16 mouse cellular contexts compared by ENCODE assay signal in genomic region chr10:87500926-87501658, GRCm38 (mm10). TPM values are rescaled to one million over a fixed set of nuclear protein-coding genes. Genes with fewer than 3 reads are reported as not detected.
DNase-seq lines count a peak whose midpoint lies in the region; ATAC-seq and TF ChIP-seq lines count a peak whose summit lies in the region.
"Had no signal": no experiment of that assay in that cellular context is flagged by ENCODE, and none has a peak within 500 bp of the region (broad histone marks: within the 10 kb centered on the region; RNA-seq: fewer than 3 reads in every experiment).

No protein-coding gene starts in this region.

- no peak overlapping the region for H3K9ac ChIP-seq in stomach, embryonic 14.5 days (replicated peaks; ENCODE audit: low read depth, low read length)
- no peak overlapping the region for H3K9ac ChIP-seq in stomach, postnatal 0 days (ENCODE audit: low read length)
- H3K9ac ChIP-seq in hindbrain, embryonic 12.5 days = peak overlapping the region; percentile 36; the same call in 1 of the 2 replicates
- no peak overlapping the region; the same call in 1 of the 2 replicates for H3K9ac ChIP-seq in midbrain, embryonic 15.5 days
- H3K9ac ChIP-seq in liver, embryonic 12.5 days = no peak overlapping the region
- H3K9ac ChIP-seq: liver, postnatal 0 days had no signal

- H3K9me3 ChIP-seq in stomach, embryonic 14.5 days (ENCODE audit: control insufficient read depth, low read depth, low read length) = peaks cover 6% of the 10 kb centered on the region
- no peaks in the 10 kb centered on the region for H3K9me3 ChIP-seq in stomach, postnatal 0 days (ENCODE audit: control insufficient read depth, low read length)
- H3K9me3 ChIP-seq in hindbrain, embryonic 12.5 days (replicated peaks) = no peaks in the 10 kb centered on the region
- H3K9me3 ChIP-seq in midbrain, embryonic 15.5 days = no peaks in the 10 kb centered on the region
- no peaks in the 10 kb centered on the region for H3K9me3 ChIP-seq in liver, embryonic 12.5 days (replicated peaks)

- H3K4me1 ChIP-seq in stomach, embryonic 14.5 days (ENCODE audit: control insufficient read depth, insufficient read depth, low read length) = no peaks in the 10 kb centered on the region
- no peaks in the 10 kb centered on the region for H3K4me1 ChIP-seq in stomach, postnatal 0 days (replicated peaks; ENCODE audit: control insufficient read depth, insufficient read depth)
- H3K4me1 ChIP-seq in hindbrain, embryonic 12.5 days = peaks cover 16% of the 10 kb centered on the region
- H3K4me1 ChIP-seq in midbrain, embryonic 15.5 days = peaks cover 28% of the 10 kb centered on the region
- no peaks in the 10 kb centered on the region for H3K4me1 ChIP-seq in liver, embryonic 12.5 days

- no peak for DNase-seq in stomach, postnatal 0 days (ENCODE audit: low spot score)
- DNase-seq in T-cell, adult 2 months (ENCODE audit: low spot score) = no peak
- no peak for DNase-seq in adrenal gland, postnatal 4 days (ENCODE audit: low spot score in 2 of 2)
- DNase-seq in heart, adult 9 months (ENCODE audit: low spot score in 2 of 2) = no peak
- DNase-seq: B cell, adult 2 months; cerebellum, postnatal 10 days; gastrocnemius, postnatal 36 days; kidney, adult 18-20 months; layer of hippocampus, adult 9-11 months; liver, postnatal 0 days; spleen, adult 18-20 months had no signal

- peaks cover 51% of the 10 kb centered on the region for H3K27me3 ChIP-seq in stomach, embryonic 14.5 days (ENCODE audit: control insufficient read depth, insufficient read depth, low read length)
- H3K27me3 ChIP-seq in stomach, postnatal 0 days (ENCODE audit: control insufficient read depth, insufficient read depth, low read length) = peaks cover 15% of the 10 kb centered on the region
- peaks cover 64% of the 10 kb centered on the region for H3K27me3 ChIP-seq in hindbrain, embryonic 12.5 days
- H3K27me3 ChIP-seq in midbrain, embryonic 15.5 days (replicated peaks) = no peaks in the 10 kb centered on the region
- H3K27me3 ChIP-seq in liver, embryonic 12.5 days (replicated peaks) = peaks cover 60% of the 10 kb centered on the region

- H3K27ac ChIP-seq in stomach, embryonic 14.5 days (ENCODE audit: low read length) = no peak overlapping the region
- no peak overlapping the region for H3K27ac ChIP-seq in stomach, postnatal 0 days (replicated peaks)
- no peak overlapping the region for H3K27ac ChIP-seq in hindbrain, embryonic 12.5 days
- peak overlapping the region; percentile 45; the same call in 1 of the 2 replicates for H3K27ac ChIP-seq in midbrain, embryonic 15.5 days
- H3K27ac ChIP-seq in liver, embryonic 12.5 days = no peak overlapping the region

- H3K4me3 ChIP-seq in stomach, embryonic 14.5 days (ENCODE audit: low read depth, low read length) = no peak overlapping the region
- H3K4me3 ChIP-seq in stomach, postnatal 0 days (ENCODE audit: low read depth, low read length) = no peak overlapping the region
- H3K4me3 ChIP-seq in hindbrain, embryonic 12.5 days = peak overlapping the region; percentile 15
- H3K4me3 ChIP-seq in midbrain, embryonic 15.5 days = peak overlapping the region; percentile 14
- no peak overlapping the region for H3K4me3 ChIP-seq in liver, embryonic 12.5 days

- H3K36me3 ChIP-seq in stomach, embryonic 14.5 days (ENCODE audit: control insufficient read depth, insufficient read depth, low read length) = no peaks in the 10 kb centered on the region
- H3K36me3 ChIP-seq in stomach, postnatal 0 days (ENCODE audit: control insufficient read depth, insufficient read depth, low read length) = no peaks in the 10 kb centered on the region
- no peaks in the 10 kb centered on the region for H3K36me3 ChIP-seq in hindbrain, embryonic 12.5 days
- H3K36me3 ChIP-seq in midbrain, embryonic 15.5 days (replicated peaks) = no peaks in the 10 kb centered on the region
- H3K36me3 ChIP-seq in liver, embryonic 12.5 days = no peaks in the 10 kb centered on the region
- H3K36me3 ChIP-seq: G1E had no signal

- ATAC-seq in stomach, embryonic 14.5 days (ENCODE audit: insufficient number of reproducible peaks, insufficient read depth, low FRiP score, low read depth) = no peak
- no peak for ATAC-seq in stomach, postnatal 0 days (ENCODE audit: low FRiP score, low TSS enrichment)
- ATAC-seq in hindbrain, embryonic 12.5 days (ENCODE audit: low FRiP score) = peak; percentile 63
- peak; percentile 50 for ATAC-seq in midbrain, embryonic 15.5 days (replicated peaks)
- ATAC-seq in liver, embryonic 12.5 days = no peak
- ATAC-seq: liver, postnatal 0 days had no signal

- no peak for TF ChIP-seq EP300 in stomach, postnatal 0 days (optimal IDR thresholded peaks at IDR 0.05)

- 0 out of 2 replicates have a peak overlapping the region, but pooled peaks have one; percentile 12 for H3K4me2 ChIP-seq in stomach, embryonic 14.5 days (replicated peaks; ENCODE audit: low read depth, low read length)
- H3K4me2 ChIP-seq in stomach, postnatal 0 days (replicated peaks; ENCODE audit: low read depth) = no peak overlapping the region
- H3K4me2 ChIP-seq in hindbrain, embryonic 12.5 days (replicated peaks) = peak overlapping the region; percentile 50
- peak overlapping the region; percentile 46 for H3K4me2 ChIP-seq in midbrain, embryonic 15.5 days
- H3K4me2 ChIP-seq in liver, embryonic 12.5 days = no peak overlapping the region

- TF ChIP-seq CTCF in stomach, postnatal 0 days (IDR thresholded peaks at IDR 0.05; ENCODE audit: low read depth) = no peak

- WGBS in stomach, embryonic 14.5 days = 22% methylated on average over 20 of the region's 20 CpGs
- 17% methylated on average over 20 of the region's 20 CpGs for WGBS in stomach, postnatal 0 days
- 10% methylated on average over 20 of the region's 20 CpGs for WGBS in hindbrain, embryonic 12.5 days
- 4% methylated on average over 20 of the region's 20 CpGs for WGBS in midbrain, embryonic 15.5 days
- 30% methylated on average over 20 of the region's 20 CpGs for WGBS in liver, embryonic 12.5 days (ENCODE audit: insufficient replicate concordance)

RNA-seq across cellular contexts. Expression of gene Ascl1, which starts 7.6 kb away (rescaled TPM):
- 15.6 and 18.1 TPM in 2 replicates for polyA plus RNA-seq in stomach, embryonic 14.5 days (2014; fragmentation: Nextera tagmentation; extraction: Ambion mirVana)
- polyA plus RNA-seq in stomach, postnatal 0 days (2015; fragmentation: Nextera tagmentation; extraction: Ambion mirVana) = 1.5 and 2.4 TPM in 2 replicates
- 46.1 and 49.1 TPM in 2 replicates for polyA plus RNA-seq in hindbrain, embryonic 12.5 days (2016; fragmentation: Nextera tagmentation; extraction: Ambion mirVana)
- polyA plus RNA-seq in midbrain, embryonic 15.5 days (2015; fragmentation: Nextera tagmentation; extraction: Ambion mirVana) = 12.6 and 15.6 TPM in 2 replicates
- polyA plus RNA-seq in liver, embryonic 12.5 days (2016; fragmentation: Nextera tagmentation; extraction: Ambion mirVana) = 0.29 and 0.33 TPM in 2 replicates
- 1 to 10 TPM; 4.2 to 4.4 TPM for total RNA-seq in adrenal gland, postnatal 4 days (2021)
- total RNA-seq: G1E; gastrocnemius, postnatal 36 days had no signal
- polyA plus RNA-seq: G1E; liver, postnatal 0 days had no signal

RNA-seq across cellular contexts. Expression of gene Pah, which starts 20.5 kb away (rescaled TPM):
- 0.68 and 0.88 TPM in 2 replicates for polyA plus RNA-seq in stomach, embryonic 14.5 days (2014; fragmentation: Nextera tagmentation; extraction: Ambion mirVana)
- 0.17 and 0.36 TPM in 2 replicates for polyA plus RNA-seq in stomach, postnatal 0 days (2015; fragmentation: Nextera tagmentation; extraction: Ambion mirVana)
- polyA plus RNA-seq in hindbrain, embryonic 12.5 days (2016; fragmentation: Nextera tagmentation; extraction: Ambion mirVana) = not detected in 2 replicates
- polyA plus RNA-seq in midbrain, embryonic 15.5 days (2015; fragmentation: Nextera tagmentation; extraction: Ambion mirVana) = not detected in 2 replicates
- 12.0 and 13.4 TPM in 2 replicates for polyA plus RNA-seq in liver, embryonic 12.5 days (2016; fragmentation: Nextera tagmentation; extraction: Ambion mirVana)
- total RNA-seq in adrenal gland, postnatal 4 days (2021) = 10 to 100 TPM; 16.3 to 20.3 TPM
- total RNA-seq: G1E; gastrocnemius, postnatal 36 days had no signal
- polyA plus RNA-seq: G1E had no signal

Comparison
In these comparisons a context has a peak if more than half of its experiments do, and no peak if none do; other contexts are left out.
1. H3K4me2 ChIP-seq: peak in stomach, embryonic 14.5 days (single experiment), hindbrain, embryonic 12.5 days (single experiment) and midbrain, embryonic 15.5 days (single experiment); none in stomach, postnatal 0 days (single experiment) and liver, embryonic 12.5 days (single experiment).
2. ATAC-seq: peak in hindbrain, embryonic 12.5 days (single experiment) and midbrain, embryonic 15.5 days (single experiment); none in stomach, embryonic 14.5 days (single experiment), stomach, postnatal 0 days (single experiment) and liver, embryonic 12.5 days (single experiment).
3. H3K4me3 ChIP-seq: peak in hindbrain, embryonic 12.5 days (single experiment) and midbrain, embryonic 15.5 days (single experiment); none in stomach, embryonic 14.5 days (single experiment), stomach, postnatal 0 days (single experiment) and liver, embryonic 12.5 days (single experiment).